Mouse (Mus musculus) adrenal gland, postnatal 25 days (tissue): ENCODE results near the gene Nmt1. TPM values are rescaled to one million over a fixed set of nuclear protein-coding genes. Genes with fewer than 3 reads are reported as not detected.

ENCODE experiments used
- DNase-seq: peaks from one replicate; pipeline ENCODE4 v3.0.0; 2021; ENCODE audit warnings: mixed read lengths
- total RNA-seq: library from RNA; stranded (reverse); gene quantifications from 2 replicates; pipeline ENCODE4 v1.2.3, GENCODE M21; 2021

Gene Nmt1
- total RNA-seq, 1 experiment from 2014 or later = 104 TPM

DNA sequence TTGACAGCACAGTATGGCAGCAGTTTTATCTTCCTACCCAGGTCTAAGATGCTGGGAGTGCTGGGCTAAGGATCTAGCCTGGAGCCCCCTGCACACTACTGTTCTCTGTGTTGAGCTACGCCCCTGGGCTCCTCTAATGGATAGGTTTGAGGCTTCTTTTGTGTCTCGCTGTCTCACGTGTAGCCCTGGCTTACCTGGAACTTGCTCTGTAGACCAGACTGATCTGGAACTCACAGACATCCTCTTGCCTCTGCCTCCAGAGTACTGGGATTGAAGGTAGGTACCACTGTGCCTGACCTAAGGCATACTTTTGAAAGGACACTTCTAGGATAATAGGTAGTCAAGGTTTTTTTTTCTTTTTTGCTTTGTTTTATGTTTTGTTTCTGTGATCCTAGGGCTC, 16.0 kb downstream of the Nmt1 start:
- DNase-seq = no peak

DNA sequence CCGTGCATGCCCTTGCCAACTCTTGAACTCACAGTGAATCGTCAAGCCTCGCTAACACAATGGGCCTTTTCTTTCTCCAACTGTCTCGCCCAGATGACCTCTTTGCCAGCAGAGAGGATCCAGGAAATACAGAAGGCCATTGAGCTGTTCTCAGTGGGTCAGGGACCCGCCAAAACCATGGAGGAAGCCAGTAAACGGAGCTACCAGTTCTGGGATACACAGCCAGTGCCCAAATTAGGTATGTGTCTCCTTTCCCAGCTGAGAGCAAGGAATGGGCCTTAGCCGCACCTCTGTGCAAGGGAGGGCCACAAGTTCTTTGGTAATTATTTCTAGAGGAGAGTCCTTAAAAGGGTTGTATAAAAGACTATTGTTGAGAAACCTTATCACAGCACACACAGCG, 18.3 kb downstream of the Nmt1 start:
- DNase-seq = no peak

DNA sequence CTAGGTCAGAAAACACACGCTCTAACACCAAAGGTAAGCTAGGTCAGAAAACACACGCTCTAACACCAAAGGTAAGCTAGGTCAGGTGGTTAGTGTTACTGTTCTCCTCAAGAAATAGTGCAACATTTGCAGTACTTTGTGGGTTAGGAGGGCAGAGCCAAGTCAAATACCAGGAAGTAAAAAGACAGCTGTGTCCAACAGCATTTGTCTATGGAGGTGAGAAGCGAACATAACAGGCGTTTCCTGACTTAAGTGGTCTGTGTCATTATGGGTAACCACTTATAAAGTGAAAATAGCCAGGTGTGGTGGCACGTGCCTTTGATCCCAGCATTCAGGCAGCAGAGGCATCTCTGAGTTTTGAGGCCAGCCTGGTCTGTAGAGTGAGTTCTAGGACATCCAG, 21.6 kb downstream of the Nmt1 start:
- no peak for DNase-seq

DNA sequence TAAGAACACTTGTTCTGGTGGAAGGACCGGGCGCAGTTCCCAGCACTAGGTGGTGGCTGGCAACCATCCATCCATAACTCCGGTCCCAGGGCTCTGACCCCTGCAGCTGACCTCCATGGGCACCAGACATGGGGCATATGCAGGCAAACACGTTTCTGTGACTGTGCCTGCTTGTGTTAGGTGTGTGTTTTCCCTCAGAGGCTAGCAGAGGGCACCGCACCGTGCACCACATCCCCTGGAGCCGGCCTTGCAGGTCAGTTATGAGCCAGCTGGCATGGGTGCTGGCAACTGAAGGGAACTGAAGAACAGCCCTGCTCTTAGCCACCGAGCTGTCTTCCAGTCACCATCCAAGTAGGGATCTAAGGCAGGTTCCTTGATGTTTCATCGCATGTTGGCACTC, 22.2 kb downstream of the Nmt1 start:
- peak; percentile 40 for DNase-seq

DNA sequence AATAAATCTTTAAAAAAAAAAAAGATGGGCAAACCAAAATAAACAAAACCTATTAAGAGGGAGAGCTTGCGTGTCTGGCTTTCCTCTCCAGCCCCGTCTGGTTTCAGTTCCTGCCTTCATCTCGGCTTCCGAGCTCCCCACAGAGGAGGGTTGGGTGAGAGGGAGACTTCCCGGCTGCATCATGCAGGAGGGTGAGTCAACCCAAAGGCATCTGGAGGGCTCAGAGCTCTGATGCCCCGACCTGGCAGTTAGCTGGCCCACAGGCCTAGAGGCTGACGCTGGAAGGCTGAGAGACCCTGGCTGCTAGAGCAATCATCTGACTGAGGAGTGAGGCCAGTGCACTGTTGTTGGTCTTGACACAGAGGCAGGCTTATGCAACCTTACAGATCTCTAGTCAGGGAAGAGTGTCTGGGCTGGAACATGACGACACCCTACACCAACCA, 23.3 kb downstream of the Nmt1 start:
- DNase-seq = peak; percentile 72

DNA sequence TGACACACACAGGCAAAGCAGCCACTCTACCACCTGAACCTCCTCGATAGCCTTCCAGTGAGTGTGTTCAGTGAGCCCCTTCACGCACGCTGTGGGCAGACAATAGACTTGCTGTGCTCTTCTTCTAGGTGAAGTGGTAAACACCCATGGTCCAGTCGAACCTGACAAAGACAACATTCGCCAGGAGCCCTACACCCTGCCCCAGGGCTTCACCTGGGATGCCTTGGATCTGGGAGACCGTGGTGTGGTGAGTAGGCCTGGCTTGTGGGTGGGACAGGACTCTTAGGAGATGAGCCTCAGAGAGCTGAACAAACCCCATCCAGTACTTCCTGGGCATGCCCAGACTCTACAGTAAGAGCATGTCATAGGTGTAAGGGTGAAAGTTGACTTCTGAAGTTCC, 24.1 kb downstream of the Nmt1 start:
- DNase-seq = no peak

DNA sequence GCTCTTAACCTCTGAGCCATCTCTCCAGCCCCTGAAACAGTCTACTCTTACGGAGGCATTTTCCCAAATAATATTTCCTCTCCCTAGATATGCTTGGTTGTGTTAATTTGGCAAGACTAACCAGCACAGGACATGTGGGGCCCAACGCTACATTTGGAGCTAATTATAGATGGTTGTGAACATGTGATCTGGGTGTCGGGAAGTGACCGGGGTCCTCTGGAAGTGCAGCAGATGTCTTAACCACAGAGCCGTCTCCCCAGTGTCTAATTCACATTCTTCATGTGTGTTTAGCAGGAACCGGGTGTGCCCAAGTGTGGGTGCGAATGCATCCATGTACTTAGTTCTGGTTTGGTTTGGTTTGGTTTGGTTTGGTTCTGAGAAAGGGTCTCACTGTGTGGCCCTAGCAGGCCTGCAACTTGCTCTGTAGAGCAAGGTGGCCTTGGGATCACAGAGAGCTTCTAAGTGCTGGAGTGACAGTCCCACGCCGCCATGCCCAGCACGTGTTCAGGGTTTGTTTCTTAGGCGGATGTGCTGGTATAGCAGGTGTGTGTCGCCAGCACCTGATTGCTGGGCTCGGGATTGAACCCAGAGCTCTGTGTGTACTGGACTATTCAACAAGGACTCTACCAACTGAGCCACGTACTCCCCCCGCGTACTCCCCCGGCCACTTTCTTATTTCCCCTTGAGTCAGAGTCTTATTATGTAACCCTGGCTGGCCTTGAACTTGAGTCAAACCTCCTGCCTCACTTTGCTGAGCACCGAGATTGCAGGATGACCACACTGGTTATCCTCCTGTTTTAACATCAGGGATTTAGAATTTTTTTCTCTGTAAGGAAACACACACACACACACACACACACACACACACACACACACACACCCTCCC, 25.4 kb downstream of the Nmt1 start:
- DNase-seq = no peak

DNA sequence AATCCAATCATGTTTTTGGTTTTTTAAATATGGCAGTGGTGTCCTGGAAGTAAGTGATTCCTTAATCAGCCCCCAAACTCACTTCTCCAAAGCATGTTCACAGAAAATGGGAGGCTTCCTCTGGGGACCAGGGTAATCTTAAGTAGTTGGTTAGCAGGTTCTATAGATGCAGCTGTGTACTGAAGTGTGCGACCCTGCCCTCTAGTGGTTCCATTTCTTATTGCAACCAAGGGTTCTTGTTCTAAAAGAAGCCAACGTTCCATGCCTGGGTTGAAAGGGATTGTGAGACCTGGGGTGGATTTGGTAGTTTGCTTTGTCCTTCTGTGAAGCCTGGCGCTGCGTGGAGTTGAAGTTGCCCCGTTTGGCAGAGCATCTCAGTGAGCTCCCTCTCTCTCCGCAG, 26.8 kb downstream of the Nmt1 start:
- peak; percentile 55 for DNase-seq

DNA sequence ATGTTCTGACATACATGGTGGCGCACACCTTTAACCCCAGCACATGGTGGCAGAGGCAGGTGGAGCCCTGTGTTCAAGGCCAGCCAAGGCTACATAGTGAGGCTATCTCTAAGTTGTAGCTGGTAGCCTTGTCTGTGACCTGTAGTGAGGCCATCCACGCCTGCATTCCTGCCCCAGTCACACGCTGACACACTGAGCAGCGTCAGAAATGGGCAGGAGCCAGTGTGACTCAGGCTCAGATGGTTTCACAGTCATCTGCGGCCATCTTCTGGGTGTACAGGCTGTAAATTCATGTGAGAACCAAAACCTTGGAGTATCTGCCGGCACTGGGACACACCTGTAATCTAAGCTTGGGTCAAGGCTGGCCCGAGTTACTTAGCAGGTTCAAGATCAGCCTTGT, 28.6 kb downstream of the Nmt1 start:
- peak; percentile 43 for DNase-seq

DNA sequence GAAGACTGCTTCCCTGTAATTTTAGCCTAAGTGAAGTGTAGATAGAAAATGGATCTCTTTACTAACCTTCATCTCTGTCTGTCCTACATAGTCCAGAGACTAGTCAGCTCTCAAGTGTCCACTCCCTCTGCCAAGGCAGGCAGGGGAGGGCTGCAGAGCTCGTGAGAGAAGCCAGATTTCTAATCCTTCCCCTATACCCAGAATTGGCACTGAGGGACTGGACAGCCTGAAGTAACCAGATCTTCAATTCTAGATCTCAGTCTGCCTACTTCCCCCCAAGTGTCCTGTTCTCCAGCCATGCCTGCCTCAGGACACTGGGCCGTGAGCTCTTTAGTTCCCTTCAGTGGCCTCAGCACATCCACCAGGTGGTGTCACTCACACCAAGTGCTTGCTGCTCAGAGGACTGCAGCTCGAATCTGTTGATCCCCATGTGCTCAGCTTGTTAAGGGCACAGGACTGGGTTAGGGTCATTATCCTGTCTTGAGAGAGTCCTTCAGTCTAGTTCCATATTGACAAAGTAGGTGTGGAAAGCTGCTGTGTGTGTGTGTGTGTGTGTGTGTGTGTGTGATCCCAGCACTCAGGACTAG, 30.6 kb downstream of the Nmt1 start:
- no peak for DNase-seq

DNA sequence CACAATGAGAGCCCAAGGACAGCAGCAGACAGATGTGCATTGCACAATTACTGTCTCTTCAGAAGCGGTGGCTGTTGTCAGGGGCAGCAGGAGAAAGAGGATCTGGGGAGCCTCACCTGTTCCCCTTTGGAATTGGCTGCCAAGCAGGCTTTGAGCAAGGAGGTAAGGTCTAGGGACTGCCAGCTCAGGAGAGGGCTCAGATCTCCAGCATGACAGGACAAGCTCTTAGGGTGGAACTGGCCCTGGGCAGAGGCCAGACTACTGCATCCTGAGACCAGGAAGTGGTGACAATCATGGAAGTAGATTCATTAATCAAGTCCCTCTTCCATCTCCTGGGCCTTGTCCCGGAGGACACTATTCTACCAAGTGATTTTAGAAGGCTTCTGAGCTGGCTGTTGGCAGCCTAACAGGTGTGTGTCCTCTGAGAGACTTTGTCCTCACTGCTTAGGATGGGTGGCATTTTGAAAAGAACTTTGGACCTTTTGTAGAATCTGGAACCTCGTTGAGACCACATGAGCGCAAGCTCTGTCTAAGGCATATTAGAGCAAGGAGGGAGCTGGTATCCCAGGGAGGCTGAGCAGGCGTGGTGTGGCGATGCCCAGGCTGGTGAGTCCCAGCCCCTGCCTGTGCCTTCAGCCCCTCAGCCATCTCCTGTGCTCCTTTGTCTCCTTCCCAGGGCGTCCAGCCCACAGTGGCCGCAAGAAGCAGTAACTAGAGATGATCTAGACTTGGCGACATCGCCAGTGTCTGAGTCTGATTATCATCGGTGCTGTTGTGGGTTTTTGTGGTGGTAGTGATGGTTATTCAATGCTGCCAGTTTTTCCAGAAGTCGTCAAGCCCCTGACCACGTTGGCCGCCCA, 38.4 kb downstream of the Nmt1 start:
- no peak for DNase-seq

DNA sequence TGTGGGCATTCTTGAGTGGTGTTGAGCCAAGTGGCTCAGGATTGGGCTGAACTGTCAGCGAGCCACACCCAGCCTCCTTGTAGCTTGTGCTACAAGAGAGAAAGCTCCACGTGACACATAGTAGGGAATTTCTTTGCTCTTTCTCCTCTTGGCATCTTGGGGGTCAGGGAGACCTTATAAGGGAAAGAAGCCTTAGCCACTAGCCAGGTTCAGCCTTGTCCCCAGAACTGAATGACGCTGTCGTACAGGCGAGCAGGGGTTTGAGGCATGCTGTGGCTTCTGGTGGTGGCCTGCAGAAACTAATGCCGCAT, 39.0 kb downstream of the Nmt1 start:
- DNase-seq = no peak

DNA sequence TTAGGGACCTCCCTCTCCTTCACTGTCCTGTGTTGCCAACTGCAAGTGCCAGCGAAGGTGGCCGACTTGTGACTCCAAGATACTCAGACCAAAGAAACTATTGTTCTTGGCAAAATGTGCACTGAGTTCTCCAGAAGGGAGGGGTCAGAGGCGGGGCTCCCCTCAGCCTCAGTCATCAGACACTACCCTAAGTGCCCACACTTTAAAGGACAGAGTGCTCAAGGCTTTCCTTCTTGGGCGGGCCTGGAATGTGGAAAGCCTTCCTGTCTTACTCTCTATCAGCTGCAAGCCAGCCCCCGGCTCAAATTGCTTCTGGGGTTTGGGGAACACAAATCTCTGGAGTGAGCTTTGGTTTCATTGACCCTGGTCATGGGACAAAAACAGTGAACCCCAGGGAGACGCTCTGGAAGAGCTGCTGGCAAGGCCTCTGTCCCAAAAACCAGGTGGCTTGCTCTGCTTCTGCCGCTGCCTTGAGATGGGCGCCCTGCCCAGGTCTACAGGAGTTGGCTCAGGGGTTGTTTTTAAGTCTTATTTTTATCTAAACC, 39.5 kb downstream of the Nmt1 start:
- DNase-seq = no peak

DNA sequence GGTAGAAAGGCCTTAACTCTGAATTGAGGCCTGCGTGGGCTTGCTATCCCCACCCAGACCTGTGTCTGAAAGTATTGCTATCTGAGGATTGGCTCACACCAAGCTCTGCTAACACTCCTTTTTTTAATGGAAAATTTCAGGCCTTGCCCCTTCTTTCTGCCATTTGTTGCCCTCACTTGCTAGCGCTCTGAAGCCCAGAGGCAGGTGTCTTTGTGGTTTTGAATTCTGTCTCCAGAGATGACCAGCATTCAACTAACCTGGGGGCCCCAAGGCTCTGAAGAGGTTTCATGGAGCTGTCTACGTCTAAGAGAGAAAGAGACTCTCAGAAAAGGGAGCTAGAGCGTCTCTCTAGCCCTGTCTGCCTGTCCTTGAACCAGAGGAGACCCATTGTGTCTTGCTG, 40.3 kb downstream of the Nmt1 start:
- no peak for DNase-seq

DNA sequence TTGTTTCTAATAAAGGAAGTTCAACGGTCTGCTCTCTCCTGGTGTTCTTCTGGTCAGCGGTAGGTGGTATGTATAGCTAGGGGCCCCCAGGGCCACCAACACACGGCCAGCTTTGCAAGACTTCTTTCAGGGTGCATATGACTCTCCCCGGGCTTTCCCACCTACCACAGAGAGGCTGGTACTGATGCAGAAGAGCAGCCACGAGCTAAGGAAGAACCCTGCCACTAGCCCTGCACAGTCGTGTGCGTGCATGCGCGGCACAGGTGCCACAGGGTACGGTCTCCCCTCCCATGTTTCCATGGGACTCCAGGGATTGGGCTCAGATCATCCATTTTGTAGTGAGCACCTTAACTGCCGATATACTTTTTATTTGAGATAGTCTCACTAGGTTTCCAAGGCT, 40.9 kb downstream of the Nmt1 start:
- DNase-seq = no peak

DNA sequence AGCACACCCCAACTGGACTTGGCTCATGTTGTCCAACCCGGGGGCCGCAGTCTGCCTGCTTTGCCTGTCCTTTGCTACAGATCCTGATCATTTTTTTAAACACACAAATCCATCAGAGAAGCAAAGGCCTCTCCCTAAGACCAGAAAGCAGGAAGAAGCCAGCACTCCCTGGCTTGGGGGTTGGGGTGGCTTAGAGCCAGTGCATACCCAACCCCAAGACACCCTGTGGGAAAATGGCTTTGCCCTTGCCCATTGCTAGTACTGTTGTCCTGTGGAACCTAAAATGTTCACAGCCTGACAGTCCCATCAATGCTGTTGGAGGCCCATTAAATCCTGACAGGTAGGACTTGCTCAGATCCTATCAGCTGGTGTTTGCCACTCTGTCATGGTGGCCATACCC, 41.7 kb downstream of the Nmt1 start:
- DNase-seq = no peak

DNA sequence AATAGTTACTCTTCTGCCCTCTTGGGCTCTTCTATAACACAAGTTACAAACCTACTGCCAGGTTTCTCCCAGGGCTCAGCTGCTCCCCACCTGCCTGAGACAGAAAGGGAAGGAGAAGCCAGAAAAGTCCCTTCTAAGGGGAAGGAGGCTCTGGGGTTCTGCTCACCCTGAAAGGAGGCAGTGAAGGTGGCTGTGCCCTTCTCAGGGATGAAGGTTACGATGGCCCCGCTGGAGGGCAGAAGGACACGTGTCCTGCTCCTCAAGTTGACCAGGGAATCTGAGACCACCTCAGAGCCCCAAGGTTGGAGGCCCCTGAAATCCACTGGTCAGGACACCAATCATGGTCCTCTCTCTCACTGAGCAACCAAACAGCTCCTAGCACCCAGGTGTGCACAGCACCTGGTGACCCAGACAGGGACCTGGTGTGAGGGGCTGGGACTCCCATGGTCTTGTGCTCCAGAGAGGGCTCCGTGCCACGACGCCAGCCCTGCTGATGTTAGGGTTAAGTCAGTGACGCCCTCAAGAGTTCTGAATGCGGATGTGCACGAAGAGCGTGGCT, 42.4 kb downstream of the Nmt1 start:
- no peak for DNase-seq

DNA sequence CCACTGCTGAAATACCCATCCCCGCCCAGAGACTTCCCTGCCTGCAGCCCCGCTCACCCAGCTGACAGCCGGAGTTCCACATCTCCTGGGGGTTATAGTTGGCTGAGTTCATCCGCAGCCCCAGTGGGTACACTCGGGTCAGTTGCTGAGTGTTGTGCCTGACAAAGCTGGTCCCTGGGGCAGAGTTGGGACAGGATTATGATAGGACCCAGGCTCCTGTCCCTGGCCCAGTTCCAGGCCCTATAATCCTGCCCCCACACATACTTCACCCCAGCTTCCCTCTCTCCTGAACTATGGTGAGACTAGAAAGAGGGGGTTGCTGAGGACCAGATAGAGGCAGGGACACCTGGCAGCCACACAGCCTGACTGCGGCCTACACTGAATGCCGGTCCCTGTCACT, 45.7 kb downstream of the Nmt1 start:
- DNase-seq = no peak

DNA sequence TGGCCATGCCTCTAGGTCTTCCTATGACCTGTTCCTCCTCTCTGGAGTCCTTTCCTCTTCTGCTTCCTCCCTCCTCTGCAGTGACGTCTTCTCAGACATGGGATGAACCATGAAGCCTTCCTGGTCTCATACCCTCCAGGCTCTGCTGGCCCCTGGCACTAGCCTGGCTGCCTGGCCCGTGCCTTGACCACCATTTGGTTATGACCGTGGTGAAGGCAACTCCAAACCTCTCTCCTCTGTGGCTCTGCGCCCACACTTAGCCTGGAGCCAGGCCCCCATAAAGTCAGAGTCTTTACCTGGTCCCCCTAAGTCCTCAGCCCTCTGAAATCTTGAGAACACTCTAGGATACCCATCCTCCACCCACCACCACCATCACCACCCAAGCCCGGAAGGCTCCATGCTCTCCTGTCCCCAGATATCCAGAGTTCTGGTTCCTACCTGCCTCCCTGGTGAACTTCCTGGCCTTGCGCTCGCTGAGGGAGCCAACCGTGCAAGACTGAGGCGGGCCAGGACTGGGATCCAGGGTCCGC, 46.2 kb downstream of the Nmt1 start:
- DNase-seq = no peak

DNA sequence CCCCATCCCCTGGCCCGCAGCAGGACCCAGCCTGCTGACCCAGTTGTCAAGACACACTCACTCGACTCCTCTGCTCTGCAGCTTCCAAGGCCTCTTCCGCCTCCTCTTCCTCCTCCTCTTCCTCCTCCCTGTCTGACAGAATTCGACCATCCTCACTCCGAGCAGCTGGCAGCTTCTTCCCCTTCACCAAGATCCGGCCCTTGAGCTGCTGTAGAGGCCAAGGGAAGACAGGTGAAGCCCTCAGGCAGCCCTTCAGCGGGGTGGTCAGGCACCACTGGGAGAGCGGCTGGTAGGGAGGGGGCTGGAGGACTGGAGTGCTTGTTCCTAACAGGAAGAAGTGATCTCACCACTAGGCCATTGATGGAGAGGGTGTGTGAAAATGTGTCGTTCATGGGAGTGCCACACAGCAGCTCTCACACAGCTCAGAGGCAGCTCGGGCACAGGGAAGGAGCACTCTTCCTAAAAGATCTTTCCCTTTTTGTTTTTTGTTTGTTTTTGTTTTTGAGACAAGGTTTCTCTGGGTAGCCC, 46.9 kb downstream of the Nmt1 start:
- DNase-seq = no peak

DNA sequence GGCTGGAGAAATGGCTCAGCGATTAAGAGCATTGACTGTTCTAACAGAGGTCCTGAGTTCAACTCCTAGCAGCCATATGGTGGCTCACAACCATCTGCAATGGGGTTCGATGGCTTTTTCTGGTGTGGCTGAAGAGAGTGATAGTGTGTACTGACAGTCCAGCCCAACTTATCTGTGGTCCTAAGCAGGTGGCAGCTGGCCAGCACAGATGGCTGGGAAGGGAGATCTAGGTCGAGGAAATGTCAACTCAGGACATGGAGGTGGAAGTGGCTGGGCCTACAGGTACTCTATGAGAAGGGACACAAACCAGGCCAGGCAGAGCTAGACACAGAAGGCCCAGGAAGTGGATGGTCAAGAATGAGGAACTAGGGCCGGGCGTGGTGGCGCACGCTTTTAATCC, 48.0 kb downstream of the Nmt1 start:
- no peak for DNase-seq

DNA sequence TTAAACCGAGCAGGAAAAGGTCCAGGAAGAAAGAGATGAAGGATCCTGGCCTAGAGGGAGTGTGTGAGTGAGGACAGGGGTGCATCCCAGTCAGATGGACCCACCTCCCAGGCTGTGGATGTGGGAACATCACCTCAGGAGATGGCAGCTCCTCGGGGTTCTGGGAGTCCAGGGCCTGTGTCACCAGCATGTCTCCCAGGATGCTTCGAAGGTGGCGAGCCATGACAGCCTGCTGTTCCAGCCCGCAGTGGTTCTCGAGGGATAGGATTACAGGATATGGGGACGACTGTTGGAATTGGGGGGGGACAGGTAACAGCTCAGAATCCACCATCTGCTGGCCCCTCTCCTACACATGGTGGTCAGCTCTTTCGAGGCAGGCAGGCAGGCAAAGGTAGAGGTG, 48.6 kb downstream of the Nmt1 start:
- no peak for DNase-seq
